Mouse (Mus musculus) adrenal gland, postnatal 14 days (tissue): ENCODE data around the gene Lif. TPM values are rescaled to one million over a fixed set of nuclear protein-coding genes. Genes with fewer than 3 reads are reported as not detected.

Experiments
- DNase-seq: peaks from one replicate; pipeline ENCODE4 v3.0.0; 2021; ENCODE audit warnings: mixed read lengths
- total RNA-seq: library from RNA; stranded (reverse); gene quantifications from 2 replicates; pipeline ENCODE4 v1.2.3, GENCODE M21; 2021

Gene Lif
- total RNA-seq, 1 experiment from 2014 or later = 0.44 TPM

- DNase-seq = no peak
These were observed 25.9 kb upstream of the Lif start for GRCm38 (mm10) chr11:4231435-4231834.

DNA sequence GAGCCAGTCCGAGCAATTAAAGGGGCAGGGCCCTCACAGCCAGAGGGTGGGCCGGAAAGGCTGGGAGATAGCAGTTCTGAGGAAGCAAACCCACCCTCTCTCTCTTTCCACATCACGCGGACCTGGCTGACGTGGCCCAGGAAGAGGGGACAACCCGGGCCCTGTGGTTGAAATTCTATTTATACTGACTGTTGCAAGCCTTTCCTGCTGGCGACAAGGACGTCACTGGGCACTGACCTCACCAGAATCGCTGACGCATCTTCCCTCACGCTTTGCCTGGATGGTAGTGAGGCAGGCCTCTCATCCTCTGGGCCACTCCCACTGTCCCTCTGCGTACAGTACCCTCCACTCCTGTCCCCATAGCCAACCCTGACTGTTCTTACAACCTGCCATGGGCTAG lies 24.7 kb upstream of the Lif start:
- DNase-seq = no peak

DNA sequence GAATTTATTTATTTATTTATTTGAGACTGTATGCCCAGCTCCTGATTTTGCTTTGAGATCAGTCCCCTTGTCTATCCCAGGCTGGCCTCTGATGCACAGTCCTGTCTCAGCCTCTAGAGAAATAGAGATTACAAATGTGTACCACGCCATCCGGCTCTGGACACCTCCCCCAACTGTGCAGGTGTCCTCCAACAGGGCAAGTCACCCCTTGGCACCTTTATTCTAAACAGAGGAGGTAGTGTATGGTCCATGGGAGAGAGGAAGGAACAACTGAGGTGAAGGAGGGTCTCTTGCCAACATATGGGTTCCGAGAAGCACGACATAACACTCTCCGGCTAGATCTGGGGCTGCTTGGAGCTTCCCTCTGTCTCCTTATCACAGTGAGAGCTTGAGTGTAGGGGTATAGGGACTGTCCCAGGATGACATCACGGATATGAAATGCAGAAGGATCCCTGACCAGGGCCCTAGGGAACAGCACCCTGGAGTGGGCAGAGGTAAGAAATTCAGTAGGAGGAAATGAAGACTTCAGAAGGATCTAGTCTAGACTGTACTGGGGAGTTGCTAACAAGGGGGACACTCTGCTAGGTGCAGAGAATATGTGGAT lies 22.2 kb upstream of the Lif start:
- no peak for DNase-seq

DNA sequence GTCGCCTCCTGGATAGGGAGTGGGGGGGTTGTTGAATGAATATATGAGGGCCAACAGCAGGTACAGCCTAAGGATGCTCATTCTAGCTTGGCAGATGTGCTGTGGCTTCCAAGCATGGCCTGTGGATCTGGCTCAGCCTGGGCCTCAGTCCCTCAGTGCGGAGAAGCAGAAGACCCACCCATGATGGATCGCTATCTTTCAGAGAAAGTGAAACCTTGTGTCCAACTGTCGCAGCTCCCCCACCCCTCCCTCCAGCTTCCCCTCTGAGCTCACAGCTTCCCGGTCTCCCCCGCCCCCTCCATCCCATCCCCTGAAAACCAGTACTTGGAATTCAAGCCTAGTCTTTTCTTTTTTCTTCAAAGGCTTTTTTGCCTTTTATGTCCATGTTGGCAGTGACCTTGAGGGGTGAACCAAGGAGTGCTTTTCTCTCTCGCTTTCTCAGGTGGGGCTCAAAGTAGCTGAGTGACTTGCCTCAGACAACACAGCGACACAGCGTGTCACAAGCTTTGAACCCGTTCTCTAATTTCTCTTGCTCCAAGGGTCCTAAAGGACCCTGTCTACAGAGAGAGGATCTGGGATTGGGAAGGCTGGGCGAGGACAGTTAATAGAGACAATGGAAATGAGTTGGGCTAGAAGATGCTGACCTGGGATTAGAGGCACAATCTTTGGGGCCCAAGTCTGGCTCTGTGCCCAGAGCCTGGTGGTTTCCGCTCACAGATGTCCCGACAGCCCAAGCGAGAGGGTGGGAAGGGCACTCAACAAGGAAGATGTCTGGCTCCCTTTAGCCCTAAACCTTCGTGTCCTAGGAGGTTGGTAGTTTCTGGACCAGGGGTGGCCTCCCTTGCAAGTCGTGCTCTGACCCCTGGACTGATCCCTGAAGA lies 21.5 kb upstream of the Lif start, which contains the start of gene Osm:
Osm (plus strand) TSS at position 756 of the 881 bp plus-strand sequence.
- DNase-seq = no peak

DNA sequence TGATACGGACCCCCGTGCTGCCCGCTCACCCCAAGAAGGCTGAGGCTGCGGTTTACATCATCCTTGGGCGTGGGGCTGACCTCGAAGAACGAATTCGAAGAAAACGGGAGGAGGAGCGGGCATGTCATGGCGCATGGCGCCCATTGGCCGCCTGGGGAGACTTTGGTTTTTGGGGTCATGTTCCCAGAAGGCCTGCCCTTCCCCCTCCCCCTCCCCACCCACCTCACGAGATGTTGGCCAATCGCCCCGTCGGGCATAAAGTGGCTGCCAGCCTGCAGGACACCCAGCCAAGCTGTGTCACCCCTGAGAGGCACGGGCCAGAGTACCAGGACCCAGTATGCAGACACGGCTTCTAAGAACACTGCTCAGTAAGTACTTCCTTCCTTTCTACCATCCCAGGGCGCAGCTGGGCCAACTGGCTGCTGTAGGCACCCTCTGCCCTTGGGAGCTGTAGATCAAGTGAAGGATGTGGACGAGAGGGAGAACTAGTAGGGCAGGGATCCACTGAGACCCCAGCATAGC lies 20.8 kb upstream of the Lif start:
- DNase-seq = no peak

GRCm38 (mm10) chr11:4237389-4237912 lies 19.9 kb upstream of the Lif start:
- DNase-seq = no peak

GRCm38 (mm10) chr11:4238167-4238566 lies 19.2 kb upstream of the Lif start:
- no peak for DNase-seq

DNA sequence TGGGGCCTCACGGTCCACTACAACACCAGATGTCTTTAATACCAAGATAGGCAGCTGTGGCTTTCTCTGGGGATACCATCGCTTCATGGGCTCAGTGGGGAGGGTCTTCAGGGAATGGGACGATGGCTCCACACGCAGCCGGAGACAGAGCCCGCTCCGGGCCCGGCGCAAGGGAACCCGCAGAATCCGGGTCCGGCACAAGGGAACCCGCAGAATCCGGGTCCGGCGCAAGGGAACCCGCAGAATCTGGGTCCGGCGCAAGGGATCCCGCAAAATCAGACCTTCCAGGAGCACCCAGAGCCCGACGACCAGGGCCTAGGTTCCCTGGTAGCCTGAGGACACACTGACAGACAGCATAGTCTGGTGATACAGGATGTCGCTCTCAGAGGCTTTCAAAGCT lies 17.7 kb upstream of the Lif start:
- no peak for DNase-seq

GRCm38 (mm10) chr11:4240151-4240550 lies 17.2 kb upstream of the Lif start:
- no peak for DNase-seq

- no peak for DNase-seq
These were observed 16.2 kb upstream of the Lif start for GRCm38 (mm10) chr11:4241180-4241579.

DNA sequence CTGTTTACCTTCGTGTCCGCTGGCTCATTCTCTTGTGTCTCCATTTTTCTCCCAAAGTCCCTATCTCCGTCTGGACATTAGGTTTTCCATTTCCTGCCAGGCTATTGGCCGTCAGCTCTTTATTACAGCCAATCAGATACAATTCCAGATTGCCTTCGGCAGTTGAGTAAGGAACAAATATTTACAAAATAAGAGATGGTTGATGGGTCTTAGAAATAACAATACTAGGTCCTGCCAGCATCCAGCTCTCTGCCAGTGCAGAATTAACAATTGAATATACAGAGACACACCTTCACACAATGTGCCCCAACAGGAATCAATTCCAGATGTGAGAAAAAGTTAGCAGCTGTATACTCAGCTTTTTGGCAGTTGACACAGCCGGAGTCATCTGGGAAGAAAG lies 11.2 kb upstream of the Lif start:
- no peak for DNase-seq

DNA sequence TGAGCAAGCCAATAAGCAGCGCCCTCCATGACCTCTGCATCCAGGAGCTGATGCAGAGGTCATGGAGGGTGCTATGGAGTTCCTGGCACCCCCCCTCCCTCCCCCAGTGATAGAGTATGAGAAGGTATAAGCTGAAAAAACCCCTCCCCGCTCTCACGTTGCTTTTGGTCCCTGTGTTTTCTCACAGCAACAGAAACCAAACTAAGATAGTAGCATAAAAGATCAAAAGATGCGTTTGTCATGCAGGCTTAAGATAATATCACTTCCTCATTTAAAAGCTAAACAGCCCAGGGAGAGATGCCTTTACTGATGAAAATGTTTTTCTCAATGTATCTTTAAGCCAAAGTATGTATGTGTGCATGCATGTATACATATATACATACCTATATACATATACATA lies 10.7 kb upstream of the Lif start:
- DNase-seq = no peak

DNA sequence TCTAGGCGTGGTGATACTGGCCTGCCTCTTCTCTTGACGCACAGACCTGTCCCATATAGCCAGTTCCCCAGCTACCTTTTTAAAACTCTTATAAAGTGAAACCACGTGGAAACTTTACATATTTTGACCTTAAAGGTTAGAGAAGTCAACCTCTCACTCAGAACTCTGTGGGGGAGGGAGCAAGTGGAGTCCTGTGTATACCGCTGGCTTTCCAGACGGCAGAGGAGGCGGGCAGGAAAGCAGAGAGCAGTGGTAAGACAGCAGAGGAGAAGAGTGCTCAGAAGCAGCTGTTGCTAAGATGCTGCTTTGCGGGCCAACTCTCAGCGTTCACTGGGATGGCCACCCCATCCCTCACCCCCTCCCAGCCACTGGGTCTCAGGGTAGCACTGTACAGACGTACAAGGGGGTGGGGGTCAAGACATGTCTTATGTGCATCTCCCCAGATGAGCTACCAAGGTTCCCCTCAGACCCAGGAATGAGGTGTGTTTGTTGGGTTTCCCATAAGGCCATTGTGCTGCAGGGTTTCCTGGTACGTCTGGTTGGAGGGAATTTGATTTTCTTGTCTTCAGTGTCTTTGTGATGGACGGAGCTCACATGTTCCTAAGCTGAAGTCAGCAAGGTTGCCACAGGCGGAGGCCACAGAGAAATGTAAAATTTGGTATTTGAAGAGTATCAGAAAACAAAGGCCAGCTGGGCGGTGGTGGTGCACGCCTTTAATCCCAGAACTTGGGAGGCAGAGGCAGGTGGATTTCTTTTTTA lies 10.0 kb upstream of the Lif start:
- no peak for DNase-seq

DNA sequence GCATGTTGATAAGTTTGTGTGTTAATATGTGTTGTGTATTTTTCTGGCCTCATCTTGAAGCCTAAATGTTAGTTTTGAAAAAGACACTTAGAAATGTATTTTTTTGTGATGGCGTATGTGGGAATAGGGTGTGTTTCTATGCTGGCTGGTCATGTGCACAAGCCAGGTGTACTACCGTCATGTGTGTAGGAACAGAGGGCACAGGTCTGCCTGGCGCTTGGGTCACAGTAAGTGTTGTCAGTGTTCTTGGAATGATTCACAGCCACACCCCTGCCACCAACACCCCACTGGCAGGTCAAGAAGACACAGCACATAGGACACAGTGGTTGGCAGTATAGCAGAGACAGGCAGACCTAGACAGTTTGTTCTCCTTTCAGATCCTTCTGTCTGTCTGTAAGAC lies 8.2 kb upstream of the Lif start:
- no peak for DNase-seq

DNA sequence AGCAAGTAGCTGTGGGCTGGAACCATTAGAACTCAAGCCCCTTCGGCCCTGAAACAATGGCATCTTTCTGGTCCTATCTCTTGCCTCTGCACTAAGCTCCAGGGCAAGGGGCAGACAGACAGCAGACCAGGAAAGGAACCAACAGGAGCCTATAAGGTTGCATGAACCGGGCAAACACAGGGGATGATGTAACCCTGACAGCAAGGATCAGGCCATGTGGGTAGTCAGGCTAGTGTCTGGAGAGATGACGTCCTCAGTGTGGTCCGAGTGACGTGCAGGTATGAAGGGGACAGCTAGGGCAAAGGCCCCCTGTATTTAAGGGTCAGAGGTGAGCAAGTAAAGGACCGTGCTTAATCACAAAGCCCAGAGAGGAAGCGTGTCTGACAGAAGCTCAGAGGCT lies 7.1 kb upstream of the Lif start:
- DNase-seq = no peak

- no peak for DNase-seq
These were observed 6.0 kb upstream of the Lif start for GRCm38 (mm10) chr11:4251376-4251775.

GRCm38 (mm10) chr11:4252886-4253285 lies 4.5 kb upstream of the Lif start:
- no peak for DNase-seq

DNA sequence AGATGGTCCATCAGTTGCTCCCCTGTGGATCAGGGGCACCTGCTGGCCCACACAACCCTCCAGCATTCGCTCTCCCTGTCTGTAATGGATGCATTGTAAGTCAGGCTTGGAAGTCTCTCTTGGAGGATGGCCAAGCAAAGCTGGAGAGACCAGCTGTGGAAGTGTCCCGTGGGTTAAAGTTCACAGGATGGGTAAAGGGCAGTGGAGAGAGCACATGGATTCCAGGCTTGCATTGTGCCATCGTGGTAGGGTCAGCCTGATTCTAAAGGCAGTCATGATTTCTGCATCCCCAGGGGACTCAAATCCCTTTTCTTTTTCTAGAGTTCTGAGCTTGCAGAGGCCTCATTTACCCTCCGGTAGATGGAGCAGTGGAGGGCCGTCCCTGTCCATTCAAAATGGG lies 399 bp downstream of the Lif start:
- no peak for DNase-seq

DNA sequence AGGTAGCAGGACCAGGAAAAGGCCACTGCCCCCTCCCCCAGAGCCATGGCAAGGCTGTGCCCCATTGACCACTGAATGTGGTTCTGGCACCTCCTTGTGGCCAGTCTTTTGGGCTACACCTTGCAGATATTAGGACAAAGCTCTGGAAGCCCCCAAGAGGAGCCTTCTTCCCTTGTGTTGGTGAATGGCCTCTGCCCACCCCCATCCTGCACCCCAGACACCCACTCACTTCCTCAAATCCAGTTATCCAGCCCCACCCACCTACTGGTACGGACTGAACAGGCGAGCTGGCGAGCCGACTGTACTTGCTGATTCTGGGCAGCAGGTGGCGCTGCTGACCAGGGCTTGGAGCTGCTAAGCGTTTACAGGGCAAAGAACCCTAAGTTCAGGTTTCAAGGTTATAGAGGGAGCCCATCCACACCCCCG lies 1.3 kb downstream of the Lif start:
- DNase-seq = peak; percentile 85

DNA sequence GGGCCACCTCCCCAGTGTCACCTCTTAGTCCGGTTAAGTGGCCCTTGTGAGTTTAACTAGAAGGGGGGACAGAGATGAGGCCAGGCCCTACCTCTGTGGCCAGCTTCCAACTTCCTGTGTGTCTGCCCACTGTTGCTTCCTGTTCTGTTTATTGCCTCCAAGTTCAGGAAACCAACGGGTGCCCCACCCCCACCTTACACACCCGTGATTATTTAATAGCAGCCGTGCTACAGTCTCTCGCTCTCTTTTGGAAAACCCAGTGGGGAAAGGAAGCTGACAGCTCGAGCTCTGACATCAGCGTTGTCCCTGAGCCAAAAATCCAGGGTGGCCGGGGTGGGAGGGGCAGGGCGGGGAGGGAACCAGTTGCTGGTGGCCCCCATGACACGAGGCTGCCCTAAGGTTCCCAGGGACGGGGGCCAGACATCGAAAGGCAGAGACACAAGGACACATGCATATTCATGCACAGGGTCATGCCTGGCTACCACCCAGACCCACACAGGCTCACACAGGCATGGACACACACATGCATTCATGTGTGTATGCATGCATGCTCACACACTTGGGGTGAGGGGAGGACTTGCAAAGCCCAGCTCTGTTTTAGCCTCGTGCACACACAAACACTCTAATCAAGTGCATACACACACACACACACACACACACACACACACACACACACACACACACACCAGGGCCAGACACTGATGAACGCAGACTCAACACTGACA lies 3.3 kb downstream of the Lif start:
- peak; percentile 73 for DNase-seq

DNA sequence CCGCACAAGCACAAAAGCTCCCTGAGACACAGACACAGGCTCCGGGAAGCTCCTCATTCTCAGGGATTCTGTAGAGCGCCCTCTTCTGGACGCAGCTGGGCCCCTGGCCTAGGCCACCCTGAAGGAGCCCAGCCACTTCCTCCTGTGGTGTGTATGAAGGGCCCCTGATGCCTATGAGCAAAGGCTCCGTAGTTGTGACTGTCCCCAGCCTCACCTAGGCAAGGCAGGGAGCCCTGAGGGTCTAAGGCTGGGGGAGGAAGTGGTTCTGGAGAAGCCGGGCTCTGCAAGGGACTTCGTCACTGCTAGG lies 3.8 kb downstream of the Lif start:
- peak; percentile 82 for DNase-seq

DNA sequence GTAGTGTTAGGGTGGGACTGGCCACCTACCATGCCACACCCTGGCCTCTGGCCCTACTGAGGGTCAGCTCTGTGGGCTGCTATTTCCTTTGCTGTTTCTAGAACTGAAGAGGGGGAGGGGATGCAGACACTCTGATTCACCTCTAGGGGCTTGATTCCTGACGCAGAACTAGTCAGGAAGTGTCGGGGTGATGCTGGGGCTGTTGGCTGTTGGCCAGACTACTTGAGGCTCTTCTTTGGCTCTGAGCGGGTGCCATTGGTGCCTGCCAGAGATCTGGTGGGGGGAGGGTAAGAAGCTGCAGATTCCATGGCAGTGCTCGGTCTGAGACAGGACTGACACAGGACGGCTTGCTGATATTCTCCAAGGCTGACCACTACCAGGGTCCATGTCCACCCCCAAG lies 4.6 kb downstream of the Lif start:
- DNase-seq = peak; percentile 57
